Mouse (Mus musculus) heart, postnatal 4 days (tissue): ENCODE results near the gene Hist1h2aa. TPM values are rescaled to one million over a fixed set of nuclear protein-coding genes. Genes with fewer than 3 reads are reported as not detected.

Experiments used
- DNase-seq: peaks from one replicate; pipeline ENCODE4 v3.0.0; 2021
- total RNA-seq, 2 experiments: library from RNA; stranded (reverse); gene quantifications; 2 replicates each; pipeline ENCODE4 v1.2.3; 2021

Gene Hist1h2aa
- not detected for total RNA-seq

GRCm38 (mm10) chr13:23934211-23934520 is at the start of gene Hist1h2aa:
Gene Hist1h2aa, plus strand, starts transcription at chr13:23934462.
- no peak for DNase-seq

GRCm38 (mm10) chr13:23885540-23885939 is 48.7 kb upstream of the Hist1h2aa start:
- DNase-seq: peak; percentile 23

GRCm38 (mm10) chr13:23887026-23887725 is 47.1 kb upstream of the Hist1h2aa start:
- DNase-seq: no peak

DNA sequence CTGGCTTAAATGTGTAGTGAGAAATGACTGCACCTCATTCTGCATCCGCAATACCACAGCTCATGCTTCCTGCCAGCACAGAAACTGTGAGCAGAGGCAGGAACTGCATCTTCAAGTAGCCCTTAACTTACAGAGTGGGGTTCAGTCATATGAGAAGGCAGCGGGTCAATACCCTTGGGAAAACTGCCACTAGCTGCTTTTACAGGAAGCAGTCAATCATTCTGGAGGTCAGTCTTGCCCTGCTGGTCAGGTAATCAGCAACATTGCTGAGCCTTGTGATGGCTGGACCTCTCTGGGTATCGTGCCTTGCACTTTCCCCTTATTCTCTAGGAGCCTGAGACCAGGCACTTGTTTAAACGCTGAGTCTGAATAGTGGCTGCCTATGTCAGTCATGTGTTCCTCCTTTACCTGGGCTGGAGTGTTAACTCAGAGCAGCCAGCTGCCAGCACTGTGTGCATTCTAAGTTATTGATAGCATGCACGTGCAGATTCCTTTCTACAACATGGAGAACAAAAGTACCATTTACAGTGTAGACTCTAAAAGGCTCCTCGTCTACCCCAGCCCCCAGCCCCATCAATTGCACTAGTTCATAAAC is 45.2 kb upstream of the Hist1h2aa start:
- DNase-seq: no peak

GRCm38 (mm10) chr13:23892592-23893268 is 41.5 kb upstream of the Hist1h2aa start:
- DNase-seq: no peak

DNA sequence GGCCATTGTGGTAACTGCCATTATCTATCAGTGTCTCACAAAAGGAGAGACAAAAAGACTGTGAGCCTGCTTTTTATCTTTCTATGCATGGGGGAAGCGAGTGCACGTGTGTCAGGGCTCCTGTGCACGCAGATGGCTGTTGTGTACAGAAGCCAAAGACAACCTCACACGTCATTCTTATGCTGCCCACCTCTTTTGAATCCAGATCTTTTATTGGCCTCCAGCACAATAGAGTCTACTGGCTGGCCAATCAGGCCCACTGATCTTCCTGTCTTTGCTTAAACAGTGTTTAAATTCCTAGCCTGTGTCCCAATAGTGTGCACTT is 41.0 kb upstream of the Hist1h2aa start:
- no peak for DNase-seq

DNA sequence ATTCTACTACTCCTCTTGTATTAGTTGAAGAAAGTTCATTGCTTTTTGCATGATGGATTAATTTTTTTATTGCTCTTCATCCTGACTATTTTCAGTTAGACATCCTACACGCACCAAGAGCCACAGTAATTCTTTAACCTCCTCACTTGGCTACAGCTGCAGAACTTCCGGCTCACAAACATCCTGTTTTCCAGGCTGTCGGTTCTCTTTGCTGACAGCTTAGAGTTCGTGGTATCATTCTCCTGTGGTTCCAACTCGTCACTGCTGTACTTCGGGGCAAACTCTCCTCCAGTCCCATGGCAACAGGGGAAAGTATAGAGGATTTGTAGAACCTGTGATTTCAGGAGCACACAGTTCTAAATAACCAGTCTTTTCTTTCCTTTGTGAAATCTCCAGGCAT is 36.0 kb upstream of the Hist1h2aa start:
- no peak for DNase-seq

DNA sequence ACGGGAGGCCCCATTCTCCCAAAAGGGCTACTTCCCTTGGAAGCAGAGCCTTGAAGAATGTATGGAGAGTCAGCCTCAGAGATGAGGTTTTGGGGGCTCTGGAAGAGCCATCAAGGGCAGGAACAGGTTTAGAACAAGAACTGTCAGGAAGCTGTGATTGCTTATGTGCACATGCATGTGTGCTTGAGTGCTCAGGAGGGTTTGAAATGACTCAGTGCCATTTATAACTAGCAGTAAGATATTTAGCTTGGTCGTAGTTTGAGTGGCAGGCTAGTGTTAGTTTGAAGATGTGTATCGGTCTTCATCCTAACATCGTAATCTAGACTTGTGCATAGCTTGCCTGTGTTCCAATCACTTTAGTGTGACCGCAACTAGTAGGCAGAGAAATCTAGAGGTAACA is 27.4 kb upstream of the Hist1h2aa start:
- no peak for DNase-seq

- no peak for DNase-seq
Measured at GRCm38 (mm10) chr13:23910121-23910520, 24.1 kb upstream of the Hist1h2aa start.

DNA sequence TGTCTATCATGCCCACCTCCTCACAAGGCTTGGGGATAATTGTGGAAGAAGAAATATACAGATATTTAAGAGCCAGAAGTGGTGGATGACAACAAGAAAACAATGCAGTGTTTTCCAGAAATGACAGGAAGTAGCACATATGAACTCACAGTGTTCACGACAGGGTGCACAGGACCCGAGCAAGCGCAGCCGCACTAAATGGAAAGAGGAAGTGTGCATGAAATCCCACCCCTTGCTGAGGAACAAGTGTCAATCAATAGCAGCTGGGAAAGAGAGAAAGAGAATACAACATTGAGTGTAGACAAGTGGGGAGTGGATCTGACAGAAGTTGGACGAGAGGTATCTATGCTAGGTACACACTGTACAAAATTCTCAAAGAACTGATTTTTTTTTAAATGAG is 22.9 kb upstream of the Hist1h2aa start:
- no peak for DNase-seq

GRCm38 (mm10) chr13:23913791-23914306 is 20.4 kb upstream of the Hist1h2aa start:
- DNase-seq: no peak

GRCm38 (mm10) chr13:23914376-23915167 is 19.7 kb upstream of the Hist1h2aa start, which contains the start of gene Slc17a4:
Gene Slc17a4, minus strand, starts transcription at chr13:23915009.
- DNase-seq: no peak

DNA sequence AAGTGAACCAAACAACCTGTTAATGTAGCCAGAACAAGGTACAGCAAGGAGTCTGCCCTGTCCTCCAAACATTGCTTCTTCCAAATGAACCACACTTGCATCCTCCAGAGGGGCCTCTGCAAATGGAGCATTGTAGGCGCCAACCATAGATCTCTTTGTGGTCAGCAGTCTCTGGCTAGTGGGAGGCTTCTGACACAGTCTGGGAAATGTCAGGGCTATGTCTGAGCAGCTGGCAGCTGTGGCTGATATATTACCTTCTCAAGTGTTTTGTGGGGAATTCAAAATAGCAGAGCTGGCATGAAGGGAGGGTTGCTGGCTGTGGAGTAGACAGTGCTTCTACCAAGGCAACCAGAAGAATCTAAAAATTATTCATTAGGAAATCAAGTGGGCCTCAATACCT is 18.1 kb upstream of the Hist1h2aa start:
- no peak for DNase-seq

GRCm38 (mm10) chr13:23917674-23918073 is 16.6 kb upstream of the Hist1h2aa start:
- DNase-seq: no peak

GRCm38 (mm10) chr13:23925792-23926191 is 8.5 kb upstream of the Hist1h2aa start:
- no peak for DNase-seq

- no peak for DNase-seq
Measured at GRCm38 (mm10) chr13:23928637-23929036, 5.6 kb upstream of the Hist1h2aa start.

DNA sequence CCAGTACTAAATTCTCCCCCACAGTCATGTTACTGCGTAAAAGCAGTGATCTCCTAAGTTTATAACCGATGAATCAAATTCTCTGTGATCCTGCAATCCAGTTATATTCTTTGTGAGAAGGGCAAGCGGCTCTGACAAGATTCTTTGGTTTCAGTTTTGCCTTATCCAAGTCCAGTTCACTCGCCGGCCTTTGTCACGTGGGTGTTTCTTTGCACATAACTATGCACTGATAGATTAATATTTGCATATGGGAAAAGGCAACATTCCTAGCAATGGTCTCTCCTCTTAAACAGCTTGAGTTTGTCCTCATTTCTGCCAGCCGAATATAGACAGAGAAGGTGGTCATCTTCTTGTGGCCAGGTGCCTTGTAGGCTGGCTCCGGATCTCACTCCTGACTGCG is 3.8 kb upstream of the Hist1h2aa start:
- DNase-seq: no peak

DNA sequence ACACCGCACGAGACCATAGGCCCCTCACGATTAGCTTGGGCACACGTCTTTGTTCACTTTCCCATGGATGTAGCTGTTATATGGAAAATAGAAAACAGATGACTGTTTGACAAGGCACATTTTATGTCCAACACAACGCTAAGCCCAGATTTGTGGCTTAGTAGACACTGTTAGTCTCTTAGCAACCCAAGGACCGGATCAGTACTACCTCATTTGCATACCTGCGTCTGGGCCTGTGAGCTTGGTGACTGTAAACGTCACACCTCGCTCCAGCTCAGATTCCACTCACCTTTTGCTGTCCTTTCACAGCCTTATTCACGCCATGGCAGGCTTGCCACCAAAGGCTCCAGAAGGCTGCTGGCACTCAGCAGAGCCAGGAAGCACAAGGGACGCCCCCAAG is 3.4 kb upstream of the Hist1h2aa start:
- DNase-seq: no peak

DNA sequence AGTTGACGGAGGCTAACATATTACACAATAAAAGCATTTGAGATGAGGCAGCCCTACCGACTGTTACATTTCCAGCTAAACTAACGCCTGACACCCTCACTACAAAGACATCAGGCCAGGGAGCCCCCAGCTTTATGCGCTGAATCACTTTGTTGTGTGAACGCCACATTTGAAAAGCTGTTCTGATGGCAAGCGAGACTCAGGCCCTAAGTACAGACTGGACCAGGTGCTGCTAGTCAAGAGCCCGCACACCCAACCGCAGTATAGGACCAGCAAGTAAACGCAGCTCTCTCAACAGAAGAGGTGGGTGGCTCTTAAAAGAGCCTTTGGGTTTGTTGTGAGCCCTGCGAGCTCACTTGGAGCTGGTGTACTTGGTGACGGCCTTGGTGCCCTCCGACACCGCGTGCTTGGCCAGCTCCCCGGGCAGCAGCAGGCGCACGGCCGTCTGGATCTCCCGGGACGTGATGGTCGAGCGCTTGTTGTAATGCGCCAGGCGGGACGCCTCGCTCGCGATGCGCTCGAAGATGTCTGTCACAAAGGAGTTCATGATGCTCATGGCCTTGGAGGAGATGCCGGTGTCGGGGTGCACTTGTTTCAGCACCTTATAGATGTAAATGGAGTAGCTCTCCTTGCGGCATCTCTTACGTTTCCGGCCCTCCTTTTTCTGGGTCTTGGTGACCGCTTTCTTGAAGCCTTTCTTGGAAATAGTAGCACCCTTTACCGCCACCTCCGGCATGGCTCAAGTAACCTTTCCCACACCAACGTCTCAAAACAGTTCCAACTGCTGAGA is 646 bp upstream of the Hist1h2aa start, which contains the start of gene Hist1h2ba:
TSS of gene Hist1h2ba (minus strand) at position 736 of the 790 bp plus-strand sequence.
- DNase-seq: no peak

- DNase-seq: peak; percentile 59
Measured at GRCm38 (mm10) chr13:23938699-23939098, 4.4 kb downstream of the Hist1h2aa start.

GRCm38 (mm10) chr13:23940291-23940690 is 6.0 kb downstream of the Hist1h2aa start:
- DNase-seq: no peak

DNA sequence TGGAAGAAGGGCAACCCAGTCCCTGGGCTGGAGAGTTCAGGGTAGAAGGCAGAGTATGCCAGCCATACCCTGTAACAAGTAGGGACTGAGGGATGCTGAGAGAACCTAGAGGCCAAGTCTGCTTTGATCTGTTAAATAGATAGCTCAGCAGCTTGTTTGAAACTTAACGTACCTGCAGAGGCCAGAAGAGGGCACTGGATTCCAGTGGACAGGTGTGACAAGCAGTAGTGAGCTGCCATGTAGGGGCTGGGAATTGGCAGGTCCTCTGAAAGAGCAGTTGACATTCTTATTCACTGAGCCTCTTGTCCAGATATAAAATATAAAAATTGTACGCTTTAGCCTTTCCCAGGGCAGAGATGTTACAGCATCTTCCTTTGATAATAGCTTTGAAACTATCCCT is 8.6 kb downstream of the Hist1h2aa start:
- no peak for DNase-seq
